Mouse (Mus musculus): Measurements from ENCODE around the gene Cd8b1.
A peak's percentile ranks its signal among the peaks of the same experiment; 100 is the strongest.
"Not testable (repeated sequence)": the region's sequence is repeated elsewhere in the genome, so short reads cannot be mapped to it uniquely, and the experiment has no call there.

The Cd8b1 gene

DNA sequence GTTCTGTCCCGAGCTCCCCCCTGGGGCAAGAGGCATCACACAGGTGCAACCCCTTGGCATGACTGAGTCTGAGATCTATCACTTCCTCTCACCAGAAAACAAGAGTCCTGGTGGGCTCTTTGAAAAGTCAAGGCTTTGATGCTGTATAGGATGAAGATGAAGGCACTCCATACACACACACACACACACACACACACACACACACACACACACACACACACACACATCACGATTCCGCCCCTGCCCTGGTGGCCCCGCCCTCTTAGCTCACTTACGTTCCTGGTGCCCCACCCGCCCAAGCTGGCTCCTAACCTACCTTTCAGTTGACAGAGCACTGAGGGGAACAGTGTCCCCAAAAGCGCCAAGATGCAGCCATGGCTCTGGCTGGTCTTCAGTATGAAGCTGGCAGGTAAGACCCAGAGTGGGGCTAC, at the start of gene Cd8b1:
Cd8b1 (plus strand) TSS at position 298 of the 431 bp plus-strand sequence.
- no peak for DNase-seq

DNA sequence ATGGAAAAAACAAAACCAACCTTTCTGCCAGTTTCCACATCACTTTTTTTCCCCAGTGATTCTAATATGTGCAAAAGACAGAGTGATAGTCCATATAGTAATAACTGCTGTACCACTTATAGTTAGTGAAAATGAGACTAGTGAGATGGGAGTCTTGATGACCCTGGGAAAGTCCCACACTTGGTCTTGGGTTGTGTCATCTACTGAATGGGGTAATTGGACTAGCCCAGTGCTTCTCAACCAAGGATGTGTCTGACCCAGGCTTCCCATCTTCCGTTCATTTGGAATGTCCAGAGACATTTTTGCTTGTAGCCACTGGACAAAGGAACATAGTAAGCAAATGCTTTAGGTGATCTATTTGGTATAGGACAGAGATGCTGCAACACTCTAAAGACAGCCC, 48.9 kb upstream of the Cd8b1 start:
- no peak for DNase-seq

DNA sequence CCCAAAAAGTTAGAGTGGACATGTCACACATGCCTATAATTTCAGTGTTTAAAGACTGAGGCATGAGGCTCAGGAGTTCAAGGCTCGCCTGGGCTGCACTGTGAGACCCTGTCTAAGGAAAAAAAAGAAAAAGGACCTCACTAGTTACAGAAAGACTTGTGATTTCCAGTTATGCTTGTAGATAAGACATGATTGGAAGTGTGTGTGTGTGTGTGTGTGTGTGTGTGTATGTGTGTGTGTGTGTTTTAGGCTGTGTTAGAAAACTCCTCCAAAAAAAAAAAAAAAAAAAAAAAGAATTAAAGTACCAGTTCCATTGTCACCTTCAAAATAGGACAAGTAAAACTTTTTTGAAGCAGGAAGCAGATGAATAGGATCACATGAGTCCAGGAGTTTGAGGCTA, 48.0 kb upstream of the Cd8b1 start:
- DNase-seq = no peak

DNA sequence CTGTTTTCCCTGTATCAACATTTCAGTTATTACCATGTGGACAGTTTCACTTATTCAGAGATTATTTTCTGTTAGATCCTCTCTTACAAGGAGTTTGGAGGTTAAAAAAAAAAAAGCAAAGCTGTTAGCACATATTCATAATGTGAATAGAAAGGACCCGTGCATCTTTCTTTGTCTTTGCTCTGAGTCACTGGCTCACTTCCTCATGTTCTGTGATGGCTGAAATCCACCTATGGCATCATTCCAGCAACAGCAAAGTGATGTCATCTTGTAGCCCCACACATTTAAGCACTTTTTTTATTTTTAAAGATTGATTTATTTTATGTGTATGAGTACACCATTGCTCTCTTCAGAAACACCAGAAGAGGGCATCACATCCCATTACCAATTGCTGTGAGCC, 43.2 kb upstream of the Cd8b1 start:
- DNase-seq = no peak

DNA sequence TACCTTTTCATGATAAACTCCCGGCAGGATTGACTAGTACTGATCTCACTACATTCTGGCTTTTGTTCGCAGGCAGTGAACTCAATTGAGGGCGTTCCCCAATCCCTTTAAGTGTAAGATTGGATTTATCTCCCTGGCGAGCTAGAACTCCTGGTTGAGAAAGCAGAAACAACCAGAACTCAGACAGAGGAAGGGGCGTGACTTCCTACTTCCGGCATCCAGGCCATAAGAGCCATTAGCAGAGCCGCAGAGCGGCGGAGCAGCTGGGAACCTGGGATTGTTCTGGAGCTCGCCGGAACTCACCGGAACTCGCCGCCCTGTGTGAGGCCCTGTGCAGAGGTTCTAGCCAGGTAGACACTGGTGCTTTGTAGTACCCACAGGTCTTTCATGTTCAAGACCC, 29.1 kb upstream of the Cd8b1 start:
- DNase-seq = no peak

DNA sequence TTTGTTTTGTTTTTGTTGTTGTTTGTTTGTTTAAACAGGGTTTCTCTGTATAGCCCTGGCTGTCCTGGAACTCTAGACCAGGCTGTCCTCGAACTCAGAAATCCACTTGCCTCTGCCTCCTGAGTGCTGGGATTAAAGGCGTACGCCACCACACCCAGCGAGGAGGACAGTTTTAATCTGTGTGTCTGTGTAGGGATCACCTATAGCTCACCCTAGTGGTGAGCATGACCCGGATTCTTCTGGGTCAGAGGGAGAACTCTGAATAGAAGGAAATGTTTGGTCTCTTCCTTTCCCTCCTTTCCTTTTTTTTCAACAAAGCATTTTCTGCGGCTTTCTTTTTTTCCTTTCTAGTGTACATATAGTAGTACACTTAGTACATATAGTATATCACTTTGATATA, 27.3 kb upstream of the Cd8b1 start:
- no peak for DNase-seq

DNA sequence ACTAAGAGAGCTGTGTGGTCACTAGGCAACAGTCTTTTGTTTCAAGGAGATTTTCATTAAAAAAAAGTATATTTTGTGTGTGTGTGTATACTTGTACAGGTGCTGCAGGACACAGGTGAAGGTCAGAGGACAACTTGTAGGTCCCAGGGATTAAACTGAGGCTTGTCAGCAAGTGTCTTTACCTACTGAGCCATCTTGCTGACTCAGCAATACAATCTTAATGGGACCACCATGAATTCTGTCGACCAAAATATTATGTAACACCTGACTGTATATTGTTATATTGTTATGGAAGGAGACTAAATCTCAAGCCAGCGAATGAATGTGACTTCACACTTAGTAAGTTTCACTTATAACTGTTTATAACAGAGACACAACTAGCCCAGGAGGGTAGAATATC, 24.5 kb upstream of the Cd8b1 start:
- DNase-seq = no peak

DNA sequence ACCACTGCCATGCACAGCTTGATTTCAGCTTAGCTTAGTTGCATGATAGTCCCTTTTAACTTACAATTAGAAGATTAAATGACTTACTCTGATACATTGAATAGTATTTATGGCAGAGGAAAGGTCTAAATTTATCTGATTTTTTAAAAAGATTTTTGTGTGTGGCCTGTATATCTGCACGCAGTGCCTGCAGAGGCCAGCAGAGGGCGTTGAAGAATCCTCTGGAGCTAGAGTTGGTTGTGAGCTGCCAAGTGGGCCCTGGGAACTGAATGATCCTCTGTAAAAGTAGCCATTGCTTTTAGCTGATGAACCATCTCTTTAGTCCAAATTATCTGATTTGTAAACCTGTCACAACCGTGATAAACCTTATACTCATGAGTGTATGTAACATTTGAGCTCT, 23.8 kb upstream of the Cd8b1 start:
- DNase-seq = peak; percentile 25

DNA sequence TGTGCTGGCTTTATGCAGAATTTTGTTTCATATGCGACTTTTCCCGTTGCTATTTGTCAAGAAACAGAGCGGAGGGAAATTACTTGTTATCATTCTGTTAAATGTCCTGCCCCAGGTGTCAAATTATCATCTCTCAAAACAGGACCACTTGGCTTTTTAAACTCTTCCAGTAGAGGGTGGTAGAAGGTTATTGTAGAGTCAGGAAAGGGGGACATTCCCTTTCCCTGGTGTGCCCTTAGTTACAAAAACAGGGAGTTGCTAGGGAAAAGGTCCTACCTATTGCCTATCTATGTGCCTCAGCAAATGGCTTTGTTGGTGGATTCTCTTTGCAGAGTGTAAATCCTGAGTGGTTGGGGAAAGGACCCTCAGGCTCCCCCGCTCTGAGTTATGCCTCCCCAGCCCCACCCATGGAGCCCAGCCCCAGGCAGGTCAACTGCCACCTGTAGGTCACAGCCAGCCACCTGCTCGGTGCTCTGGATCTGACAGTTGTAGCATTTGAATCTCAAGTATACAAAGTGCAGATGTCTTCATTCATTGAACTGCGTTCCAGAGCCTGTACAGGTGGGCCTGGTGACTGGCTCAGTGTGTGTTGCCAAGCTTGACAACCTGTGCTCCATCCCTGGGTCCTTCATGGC, 20.4 kb upstream of the Cd8b1 start:
- DNase-seq = no peak

DNA sequence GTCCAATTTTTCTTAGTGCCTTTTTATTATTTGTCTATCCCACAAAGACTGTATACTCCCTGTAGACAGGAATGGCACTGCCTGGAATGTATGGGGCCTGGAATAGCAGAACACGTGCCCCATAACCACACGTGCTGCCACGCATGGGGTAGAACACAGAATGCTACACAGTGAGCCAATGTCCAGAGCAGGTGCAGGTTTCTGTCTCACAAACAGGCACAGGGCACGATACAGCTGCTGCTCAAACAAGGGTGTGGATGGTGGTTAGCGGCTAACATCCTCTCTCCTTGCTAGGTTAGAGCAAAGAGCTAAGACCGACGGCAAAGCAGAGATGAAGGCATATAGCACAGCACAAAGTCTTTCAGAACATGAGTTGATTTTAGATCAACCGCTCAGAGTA, 15.1 kb upstream of the Cd8b1 start:
- DNase-seq = no peak

DNA sequence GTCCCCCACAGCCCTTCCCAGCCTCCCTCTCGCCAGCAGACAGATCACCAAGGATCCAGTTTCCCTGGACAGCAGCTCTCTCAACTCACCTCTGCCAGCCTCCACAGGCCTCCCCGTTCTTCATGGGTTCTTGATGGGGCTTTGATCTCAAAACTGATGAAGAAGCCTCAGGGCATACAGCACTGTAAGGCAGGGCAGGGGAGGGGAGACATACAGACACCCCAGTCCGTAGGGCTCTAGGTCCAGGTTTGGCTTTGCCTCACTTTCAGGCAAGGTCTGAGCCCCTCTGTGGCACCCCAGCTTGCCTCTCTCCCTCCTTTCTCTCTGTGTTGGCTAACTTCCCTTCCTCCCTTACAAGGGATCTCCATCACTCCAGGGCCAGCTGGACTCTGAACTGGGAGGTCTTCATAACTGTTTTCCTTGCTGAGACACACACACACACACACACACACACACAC, 733 bp upstream of the Cd8b1 start, which contains the start of gene Smyd1:
Smyd1 (minus strand) TSS at position 408 of the 458 bp plus-strand sequence.
- no peak for DNase-seq

DNA sequence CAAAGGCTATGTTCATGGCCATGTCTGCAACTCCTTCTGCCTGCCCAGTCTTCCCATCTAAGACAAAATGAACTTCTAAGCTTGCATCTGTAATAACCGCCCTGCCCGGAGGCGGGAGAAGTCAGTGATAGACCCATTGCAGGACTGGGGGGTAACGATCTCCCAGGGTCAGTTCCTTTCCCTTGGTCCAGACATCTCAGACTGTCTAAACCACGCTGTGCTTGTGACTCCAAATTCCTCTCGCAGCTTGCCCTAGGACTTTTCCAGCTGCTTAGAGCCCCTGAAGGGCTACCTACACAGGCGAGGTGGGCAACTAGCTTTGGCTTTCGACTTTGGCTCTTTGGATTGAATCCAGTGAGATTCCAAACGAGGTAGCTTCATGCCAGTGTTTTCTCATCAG, 2.2 kb downstream of the Cd8b1 start:
- no peak for DNase-seq

DNA sequence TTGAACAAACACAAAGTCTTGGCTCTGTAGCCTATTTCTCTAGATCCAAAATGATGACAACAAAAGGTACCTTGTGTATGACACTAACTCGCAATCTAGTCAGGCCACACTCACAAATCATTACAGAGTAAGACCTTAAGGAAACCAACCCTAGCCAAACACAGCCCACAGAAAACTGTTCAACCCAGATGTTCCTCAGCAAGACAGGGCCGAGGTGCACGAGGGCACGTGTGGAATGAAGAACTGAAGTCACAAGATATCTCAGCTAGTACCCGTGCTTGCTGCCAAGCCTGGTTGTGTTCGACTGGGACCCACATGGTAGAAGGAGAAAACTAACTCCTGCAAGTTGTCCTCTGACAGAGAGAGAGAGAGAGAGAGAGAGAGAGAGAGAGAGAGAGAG, 7.3 kb downstream of the Cd8b1 start:
- DNase-seq = no peak

DNA sequence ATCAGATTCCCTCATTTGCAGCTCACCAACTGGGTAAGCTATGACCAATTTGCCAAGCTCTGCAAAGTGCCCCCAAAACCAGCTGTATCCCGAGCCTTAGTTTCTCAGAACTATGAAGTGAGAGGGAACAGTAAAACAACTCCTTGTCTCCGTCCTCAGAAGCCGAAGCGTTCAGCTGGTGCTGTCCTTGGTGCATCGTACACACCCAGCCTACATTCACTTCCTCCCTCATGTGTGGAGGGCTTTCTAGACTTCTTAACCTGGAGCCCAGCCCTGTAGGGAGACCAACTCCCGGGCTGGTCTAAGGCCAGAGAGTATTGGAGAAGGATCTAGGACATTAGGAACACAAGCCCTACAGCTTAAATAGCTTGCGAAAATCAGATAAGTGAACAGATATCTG, 7.9 kb downstream of the Cd8b1 start:
- DNase-seq = no peak

DNA sequence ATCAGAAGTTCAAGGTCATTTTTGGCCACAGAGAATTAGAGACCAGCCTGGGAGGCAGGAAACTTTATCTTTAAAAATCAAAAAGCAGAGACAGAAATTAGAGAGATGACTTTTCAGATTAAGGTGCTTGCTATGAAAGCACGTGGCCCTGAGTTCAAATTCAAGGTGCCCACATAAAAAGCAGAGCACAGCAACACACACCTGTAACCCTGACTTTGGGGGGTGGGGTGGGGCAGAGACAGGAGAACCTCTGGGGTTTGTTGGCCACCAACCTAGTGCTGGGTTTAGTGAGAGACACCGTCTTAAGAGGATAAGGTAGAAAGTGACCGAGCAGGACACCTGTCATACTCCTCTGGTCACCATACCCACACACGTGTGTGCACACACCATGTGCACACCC, 8.9 kb downstream of the Cd8b1 start:
- not testable (repeated sequence) for DNase-seq

DNA sequence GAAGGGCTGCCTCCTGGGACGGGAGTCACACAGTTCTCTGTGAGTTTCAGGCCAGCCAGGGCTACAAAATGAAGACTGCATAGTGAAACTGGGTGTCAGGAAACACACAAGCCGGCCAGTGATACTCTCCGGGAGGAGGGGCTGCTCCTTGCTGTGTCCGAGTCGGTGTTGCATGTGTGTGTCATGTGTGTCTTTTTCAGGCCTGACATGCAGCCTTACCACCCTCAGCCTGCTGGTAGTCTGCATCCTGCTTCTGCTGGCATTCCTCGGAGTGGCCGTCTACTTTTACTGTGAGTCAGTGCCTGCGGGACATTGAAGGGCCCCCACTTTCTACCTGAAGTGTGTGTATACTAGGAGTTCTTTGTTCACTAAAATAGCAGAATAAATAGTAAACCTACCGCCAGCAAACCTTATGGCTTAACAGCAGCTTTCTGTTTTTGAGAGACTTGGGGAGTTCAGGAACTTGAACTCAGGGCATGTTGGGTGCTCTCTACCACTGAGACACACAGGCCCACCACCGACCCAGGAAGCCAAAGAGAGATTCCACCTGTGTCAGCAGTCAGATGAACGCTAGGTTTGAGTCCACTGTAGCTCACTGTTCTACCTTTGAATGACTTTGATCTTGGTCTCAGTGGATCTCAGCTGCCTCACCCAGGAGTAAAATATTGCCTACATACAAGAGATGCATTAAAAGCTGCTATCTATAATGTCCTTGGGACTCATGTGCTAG, 9.8 kb downstream of the Cd8b1 start:
- no peak for DNase-seq

DNA sequence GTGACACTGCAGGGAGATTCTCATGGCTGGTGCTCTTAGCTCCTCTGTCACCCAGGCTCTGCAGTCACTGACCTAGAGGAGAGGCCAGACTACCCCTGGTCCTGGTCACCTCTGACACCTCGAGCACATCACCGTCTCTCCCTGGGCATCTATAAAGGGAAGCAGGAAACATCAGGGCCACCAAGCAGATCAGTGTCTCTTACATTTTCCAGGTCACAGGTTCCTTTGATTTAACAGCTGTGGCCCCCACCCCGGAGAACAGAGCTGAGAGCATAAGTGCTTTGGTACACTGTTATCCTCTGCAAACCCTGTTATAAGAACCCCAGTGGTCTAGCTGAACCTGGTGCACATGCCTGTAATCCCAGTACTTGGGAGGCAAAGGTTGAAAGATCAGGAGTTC, 10.4 kb downstream of the Cd8b1 start:
- no peak for DNase-seq

DNA sequence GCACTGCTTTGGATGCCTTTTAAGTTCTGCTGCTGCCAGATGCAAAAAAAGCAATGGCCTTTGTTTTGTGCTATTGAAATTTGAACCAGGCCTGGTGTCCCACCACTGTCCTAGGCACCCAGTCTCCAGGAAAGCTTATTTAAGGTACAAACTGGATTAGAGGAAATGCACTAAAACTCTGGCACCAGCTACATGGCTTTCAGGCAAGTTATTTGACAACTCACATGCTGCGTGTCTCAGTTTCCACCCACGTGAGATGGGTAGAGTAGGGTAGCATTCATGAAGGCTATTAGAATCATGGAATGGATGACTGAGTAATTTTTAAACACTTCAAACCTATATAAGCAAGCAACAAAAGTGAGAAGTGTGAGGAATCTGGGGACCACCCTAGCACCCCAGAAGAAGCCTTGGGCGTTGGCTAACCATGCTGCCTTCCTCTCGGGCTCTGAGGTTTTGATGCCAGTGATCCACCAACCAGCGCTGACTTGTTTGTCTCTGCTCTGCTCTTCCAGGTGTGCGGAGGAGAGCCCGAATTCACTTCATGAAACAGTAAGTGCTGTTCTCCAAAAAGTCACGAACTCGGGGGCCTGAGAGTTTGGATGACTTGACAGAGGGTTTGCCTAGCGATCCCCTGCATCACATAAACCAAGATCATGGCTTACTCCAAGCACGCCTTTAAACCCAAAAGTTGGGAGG, 11.1 kb downstream of the Cd8b1 start:
- no peak for DNase-seq

DNA sequence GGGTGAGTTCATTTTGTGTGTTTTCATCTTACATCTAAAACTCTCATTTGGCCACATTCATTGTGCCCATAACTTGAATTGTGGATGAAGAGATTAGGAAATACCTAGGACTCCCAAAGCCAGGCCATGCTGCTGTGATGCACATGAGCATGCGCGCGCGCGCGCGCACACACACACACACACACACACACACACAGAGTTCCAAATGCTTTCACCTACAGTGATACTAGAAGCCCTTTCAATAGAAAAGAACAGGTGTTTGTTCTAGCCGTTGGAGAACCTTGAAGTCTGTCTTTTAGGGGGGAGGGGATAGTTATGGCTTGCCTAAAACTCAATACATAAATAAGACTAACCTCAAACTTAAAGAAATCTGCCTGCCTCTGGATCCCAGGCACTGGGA, 15.1 kb downstream of the Cd8b1 start:
- DNase-seq = no peak

DNA sequence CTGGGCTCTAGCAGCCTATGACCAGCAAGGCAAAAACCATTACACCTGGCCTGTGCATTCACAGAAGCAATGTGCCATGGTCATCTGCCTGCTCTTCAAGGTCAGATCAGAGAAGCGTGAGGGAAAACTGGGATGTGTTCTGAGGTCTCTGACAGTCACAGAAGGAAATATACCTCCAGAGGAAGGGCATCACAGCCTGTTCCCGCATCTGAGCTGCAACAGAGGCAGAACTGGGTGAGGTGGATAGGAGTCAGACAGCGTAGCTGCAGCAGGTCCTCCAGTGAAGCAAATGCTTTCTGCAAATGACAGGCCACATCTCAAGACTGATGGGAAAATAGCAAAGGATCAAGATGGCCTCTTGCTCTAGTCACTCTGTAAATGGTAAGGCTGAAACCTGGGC, 16.4 kb downstream of the Cd8b1 start:
- no peak for DNase-seq

DNA sequence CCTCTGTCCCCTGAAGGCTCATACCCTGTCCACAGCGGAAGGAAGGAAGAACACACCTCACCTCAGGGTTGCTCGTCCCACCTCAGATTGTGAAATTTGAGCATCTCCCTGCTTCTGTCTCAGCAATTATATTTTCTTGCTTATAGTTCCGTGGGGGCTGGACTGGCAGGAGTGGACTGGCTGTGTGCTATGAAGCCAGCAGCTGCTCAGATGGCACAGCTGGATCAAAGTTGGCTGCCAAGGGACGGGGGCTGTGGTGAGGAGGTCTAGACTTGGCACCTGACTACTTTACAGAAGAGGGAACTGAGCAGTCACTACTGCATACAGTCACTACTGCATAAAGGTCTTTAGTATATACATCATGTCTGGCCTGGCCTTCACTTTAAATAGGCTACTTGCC, 16.8 kb downstream of the Cd8b1 start:
- DNase-seq = no peak

DNA sequence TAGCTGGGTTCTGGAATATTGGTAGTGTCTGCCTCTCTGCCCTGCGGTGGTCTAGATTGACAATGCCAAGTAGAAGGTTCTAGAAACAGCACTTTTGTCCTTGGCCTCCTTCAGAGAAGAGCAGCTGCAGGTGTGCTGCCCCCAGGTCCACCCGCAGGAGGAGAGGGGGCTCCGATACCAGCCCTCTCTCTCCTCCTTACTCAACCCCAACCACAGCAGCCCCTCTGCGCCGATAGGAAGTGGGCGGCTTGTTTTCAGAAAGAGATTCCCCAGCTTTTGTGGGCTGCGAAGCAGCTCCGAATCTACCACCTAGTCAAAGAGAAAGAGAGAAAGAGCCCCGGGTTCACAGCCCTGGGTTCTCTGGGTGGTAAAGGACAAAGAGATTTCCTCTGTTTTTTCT, 18.6 kb downstream of the Cd8b1 start:
- DNase-seq = no peak

DNA sequence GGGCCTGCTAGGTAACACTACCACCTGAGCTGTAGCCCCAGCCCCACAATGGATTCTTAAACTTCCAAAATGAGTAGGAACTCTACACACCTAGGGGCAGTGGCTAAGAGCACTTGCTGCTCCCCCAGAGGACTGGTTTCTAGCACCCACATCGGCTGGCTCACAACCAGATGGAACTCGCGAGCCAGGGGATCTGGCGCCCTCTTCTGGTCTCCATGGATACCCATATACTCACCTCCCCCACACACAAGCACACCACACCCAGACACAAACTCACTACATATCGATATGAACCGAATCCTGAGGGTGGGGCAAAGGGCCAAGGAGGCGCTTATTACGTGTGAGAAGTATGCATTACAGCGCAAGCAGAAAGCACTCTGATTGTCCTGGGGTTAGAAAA, 25.4 kb downstream of the Cd8b1 start:
- no peak for DNase-seq

DNA sequence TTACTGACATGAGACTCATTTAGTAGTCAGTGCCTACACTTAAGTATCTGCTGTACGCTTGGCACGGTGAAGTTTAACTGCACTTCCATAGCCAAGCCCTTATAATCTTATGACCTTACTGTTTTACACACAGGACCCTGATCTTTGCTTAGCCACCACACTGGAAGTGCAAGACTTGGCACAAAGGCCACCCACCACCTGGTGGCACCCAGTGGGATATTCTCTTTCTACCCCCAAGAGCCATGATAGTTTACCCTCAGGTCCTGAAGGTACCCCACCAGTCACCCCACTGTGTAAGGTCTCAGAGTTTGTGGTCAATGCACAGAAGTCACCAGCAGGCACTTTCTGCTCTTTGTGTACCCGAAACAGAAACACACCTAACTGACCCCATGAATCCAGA, 28.6 kb downstream of the Cd8b1 start:
- no peak for DNase-seq
